Mouse (Mus musculus): ENCODE data around the gene Olfr1413.

Olfr1413 gene

DNA sequence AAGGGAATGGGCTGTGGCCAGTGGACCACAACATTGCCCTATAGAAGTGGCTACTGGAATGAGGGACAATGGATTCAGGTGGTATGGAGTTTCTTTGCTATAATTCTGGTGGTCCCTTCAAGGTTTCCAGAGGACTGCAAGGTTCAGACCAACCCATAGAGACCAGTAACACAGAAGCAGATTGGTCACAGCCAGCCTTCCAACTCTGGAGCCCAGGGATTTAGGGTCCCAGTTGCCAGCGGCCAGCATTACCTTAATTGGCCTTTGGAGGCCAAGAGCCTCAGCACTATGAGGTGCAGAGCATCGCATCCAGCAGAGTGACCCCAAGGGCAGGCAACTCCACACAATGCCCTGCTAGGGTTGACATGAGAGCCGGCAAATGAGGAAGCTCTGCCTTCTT is at the start of gene Olfr1413:
Gene Olfr1413 (plus strand): TSS at position 301 of the 400 bp plus-strand sequence.
- no peak for TF ChIP-seq GATA4 (IDR thresholded peaks at IDR 0.05; ENCODE audit: insufficient replicate concordance, low read length)

DNA sequence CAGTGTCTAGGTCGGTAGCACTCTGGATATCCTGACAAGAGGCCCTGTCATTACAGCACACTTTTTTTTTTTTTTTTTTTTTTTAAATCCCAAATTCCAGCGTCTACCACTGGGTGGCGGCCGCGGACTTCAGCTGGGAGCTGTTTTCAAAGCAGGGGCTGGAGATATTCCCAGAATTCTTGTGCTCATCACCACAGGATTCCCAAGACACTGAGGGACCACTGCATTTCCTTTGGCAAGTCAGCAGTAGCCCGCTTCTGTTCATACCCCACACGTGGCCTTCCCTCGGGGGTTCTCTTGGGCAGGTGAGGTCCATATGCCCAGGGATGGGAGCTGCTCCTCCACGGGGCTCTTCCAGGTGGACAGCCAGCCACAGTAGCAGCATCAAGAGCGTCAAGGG is 49.7 kb upstream of the Olfr1413 start:
- TF ChIP-seq GATA4 (IDR thresholded peaks at IDR 0.05; ENCODE audit: insufficient replicate concordance, low read length): no peak

DNA sequence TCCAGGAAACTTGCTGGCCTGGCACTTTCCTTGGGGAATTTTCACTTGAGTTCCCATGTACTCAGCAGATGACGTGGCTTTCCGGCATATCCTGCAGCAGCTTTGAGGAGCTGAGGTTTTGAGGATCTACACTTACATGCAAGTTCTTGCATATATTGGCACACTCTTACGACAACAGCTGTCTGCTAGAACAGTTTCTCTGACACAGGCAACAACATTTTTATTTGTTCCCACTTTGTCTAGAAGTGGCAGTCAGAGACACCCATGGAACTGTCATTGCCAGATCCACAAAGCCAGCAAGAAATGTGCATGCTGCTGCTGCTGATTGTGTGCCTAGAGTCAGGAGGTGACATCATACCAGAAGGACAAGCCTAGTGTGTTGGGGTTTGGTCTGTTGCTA is 47.4 kb upstream of the Olfr1413 start:
- TF ChIP-seq GATA4 (IDR thresholded peaks at IDR 0.05; ENCODE audit: insufficient replicate concordance, low read length): no peak

DNA sequence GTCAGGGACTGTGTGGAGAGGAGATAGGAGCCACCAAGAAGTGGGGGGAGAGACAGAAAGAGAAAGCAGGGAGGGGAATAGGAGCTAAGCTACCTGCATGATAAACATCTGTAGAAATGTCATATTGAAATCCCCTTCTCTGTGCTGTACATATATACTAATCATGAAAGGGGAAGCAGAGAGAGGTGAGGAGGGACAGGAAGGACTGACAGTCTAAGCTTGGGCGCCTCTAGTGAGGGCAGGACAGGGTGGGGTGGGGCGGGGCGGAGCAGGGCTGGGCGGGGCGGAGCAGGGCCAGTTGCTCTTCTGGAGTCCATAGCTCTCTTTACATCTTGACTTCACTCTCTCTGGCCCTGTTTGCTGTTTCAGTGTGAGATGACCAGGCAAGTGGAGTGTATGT is 34.1 kb upstream of the Olfr1413 start:
- no peak for TF ChIP-seq GATA4 (IDR thresholded peaks at IDR 0.05; ENCODE audit: insufficient replicate concordance, low read length)

DNA sequence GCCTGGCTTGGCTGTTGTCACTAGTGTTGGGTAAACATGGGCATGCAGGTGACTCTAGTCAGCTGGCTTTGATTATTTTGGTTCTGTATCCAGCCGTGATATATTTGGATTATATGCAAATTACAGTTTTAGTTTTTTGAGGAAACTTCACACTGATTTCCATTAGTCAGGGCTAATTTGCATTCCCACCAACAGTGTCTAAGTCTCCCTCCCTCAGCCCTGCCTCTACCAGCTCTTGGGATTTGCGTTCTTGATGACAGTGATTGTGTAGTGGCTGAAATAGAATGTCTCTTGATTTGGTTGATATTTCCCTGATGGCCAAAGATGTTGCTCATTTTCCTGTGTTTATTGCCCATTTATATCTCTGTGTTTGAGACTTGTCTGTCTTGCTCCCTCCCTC is 32.1 kb upstream of the Olfr1413 start:
- TF ChIP-seq GATA4 (IDR thresholded peaks at IDR 0.05; ENCODE audit: insufficient replicate concordance, low read length): no peak

DNA sequence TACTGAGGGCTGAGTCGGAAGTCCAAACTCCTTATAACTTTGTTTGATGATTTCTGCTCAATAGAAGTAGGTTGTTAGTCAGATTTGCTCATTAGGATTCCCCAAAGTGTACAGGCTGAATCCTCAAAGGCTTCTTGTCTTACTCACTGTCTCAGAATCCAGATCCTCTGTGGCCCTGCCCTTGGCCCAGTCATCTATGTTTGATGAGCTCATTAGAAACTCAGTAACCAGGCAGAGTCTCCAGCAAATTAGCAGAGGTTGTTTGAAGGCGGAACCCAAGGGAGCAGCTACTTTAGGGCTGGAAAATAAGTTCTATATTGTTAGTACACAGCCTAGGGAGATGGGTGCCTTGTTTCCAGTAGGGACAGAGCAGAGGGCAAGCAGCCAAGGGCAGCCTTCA is 25.2 kb upstream of the Olfr1413 start:
- no peak for TF ChIP-seq GATA4 (IDR thresholded peaks at IDR 0.05; ENCODE audit: insufficient replicate concordance, low read length)

DNA sequence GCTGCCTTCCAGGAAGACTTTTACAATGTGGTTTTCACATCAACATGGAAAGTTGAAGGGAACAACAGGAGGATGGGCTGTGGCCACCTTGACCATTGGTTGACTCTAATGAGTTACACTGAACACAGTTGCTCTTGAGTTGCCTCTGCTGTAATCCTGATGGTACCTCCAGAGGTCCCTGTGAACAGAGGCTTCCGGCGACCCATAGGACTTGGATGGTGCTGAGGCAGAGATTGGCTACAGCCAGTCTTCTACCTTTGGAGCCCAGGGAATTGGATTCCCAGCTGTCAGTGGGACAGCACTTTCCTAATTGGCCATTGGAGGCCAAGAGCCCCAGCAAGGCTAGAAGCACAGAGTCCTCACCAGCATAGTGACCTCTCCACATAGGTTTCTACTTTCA is 14.4 kb downstream of the Olfr1413 start, which contains the start of gene Olfr1412:
Gene Olfr1412 (plus strand): TSS at position 301 of the 400 bp plus-strand sequence.
- no peak for TF ChIP-seq GATA4 (IDR thresholded peaks at IDR 0.05; ENCODE audit: insufficient replicate concordance, low read length)

DNA sequence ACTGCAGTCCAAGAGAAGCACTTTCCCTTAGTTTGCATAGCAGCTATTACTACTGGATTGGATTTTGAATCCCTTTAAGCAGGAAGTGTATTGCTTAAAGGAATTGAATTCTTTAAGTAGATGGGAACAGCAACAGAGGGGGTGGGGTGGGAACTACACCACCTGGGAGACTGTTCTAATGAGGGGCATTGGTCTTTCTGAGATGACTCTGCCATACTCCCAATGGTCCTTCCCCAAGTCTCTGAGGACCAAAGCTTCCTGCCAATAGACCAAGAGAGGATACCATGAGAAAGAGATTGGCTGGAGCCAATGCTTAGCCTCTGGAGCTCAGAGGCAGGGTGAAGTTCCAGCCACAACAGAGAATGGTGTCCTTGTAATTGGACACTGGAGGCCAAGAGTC is 23.0 kb downstream of the Olfr1413 start, which contains the start of gene Olfr1411:
Gene Olfr1411 (plus strand): TSS at position 301 of the 400 bp plus-strand sequence.
- TF ChIP-seq GATA4 (IDR thresholded peaks at IDR 0.05; ENCODE audit: insufficient replicate concordance, low read length): no peak

DNA sequence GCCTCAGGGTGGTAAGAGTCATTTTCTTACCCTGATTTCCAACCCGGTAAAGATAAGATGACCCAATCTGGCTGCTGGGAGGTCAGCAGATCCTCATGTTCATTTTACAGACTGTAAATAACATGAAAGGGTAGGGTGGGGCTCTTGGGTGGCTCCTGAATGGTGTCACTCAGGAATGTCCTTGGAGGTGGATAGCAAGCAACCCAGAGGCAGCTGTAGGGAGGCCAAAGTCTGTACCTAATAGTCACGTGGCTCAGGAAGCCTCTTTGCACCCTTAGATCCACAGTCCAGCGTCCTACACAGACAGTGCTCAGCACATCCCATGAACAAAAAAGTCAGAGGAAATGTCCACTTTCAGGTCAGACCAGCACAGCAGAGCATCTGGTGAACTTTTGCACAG is 24.9 kb downstream of the Olfr1413 start:
- no peak for TF ChIP-seq GATA4 (IDR thresholded peaks at IDR 0.05; ENCODE audit: insufficient replicate concordance, low read length)

DNA sequence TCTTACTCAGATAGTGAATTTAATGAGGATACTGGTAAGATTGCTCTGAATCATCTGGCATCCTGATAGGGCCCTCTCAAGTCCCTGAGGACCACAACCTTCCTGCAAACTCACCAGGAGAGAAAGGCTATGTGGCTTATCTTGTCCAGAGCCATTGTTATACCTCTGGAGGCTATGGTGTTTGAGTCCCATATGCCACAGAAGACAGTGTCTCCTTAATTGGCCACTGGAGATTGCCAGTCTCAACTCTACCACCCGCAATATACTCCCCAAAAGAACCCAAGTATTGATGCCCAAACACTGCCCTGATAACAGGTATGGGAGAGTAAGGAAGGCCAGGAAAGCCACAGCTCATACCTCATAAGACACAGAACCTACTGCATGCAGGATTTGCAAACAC is 34.4 kb downstream of the Olfr1413 start, which contains the start of gene Olfr1410:
Gene Olfr1410 (plus strand): TSS at position 301 of the 400 bp plus-strand sequence.
- TF ChIP-seq GATA4 (IDR thresholded peaks at IDR 0.05; ENCODE audit: insufficient replicate concordance, low read length): no peak

DNA sequence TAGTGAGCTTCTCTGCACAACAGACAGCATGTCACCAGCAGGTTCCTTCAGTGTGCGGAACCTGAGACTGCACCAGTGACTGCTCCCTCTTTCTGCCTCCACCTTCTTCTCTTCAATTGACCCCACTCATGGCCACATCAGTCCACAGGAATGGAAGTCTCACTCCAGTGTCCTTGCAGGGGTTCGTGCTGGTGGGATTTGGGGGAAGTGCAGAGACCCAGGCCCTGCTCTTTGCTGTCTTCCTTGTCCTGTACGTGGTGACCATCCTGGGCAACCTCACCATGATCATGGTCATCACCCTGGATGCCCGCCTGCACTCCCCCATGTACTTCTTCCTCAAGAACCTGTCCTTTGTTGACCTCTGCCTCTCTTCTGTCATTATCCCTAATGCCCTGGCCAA is 36.6 kb downstream of the Olfr1413 start:
- TF ChIP-seq GATA4 (IDR thresholded peaks at IDR 0.05; ENCODE audit: insufficient replicate concordance, low read length): no peak

DNA sequence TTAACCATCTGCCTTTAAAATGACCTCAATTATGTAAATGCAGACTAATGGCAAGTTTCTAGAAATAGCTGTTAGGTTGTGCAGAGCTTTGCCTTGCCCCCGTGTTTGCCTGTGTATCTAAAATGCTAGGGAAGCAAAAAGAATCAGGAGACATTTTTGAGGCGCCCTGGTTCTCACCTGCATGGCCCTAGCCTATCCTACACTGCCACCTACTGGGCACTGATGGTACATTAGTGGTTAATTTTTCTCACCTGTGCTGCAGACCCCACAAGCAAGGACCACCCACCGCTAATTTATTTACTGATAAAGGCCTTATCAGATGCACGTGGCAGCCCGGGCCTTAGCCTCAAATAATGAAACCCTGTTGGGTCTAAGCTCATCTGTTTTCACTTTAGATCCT is 39.9 kb downstream of the Olfr1413 start:
- no peak for TF ChIP-seq GATA4 (IDR thresholded peaks at IDR 0.05; ENCODE audit: insufficient replicate concordance, low read length)

DNA sequence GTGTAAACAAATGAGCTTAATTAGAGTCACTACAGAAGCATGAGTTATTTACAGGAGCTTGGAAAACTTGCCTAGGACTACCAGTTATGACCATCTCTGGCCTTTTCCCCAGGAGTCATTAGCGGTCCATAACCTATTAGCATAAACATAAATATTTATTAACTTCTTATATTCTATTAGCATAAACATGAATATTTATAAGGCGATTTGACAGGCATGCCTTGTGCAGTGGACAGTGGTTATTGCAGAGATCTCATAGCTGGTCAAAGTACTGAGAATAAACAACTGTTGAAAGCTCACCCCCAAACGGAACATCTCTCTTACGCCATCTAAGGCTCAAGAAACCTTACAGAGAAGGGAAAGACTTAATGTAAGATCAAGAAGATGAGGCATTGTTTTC is 42.1 kb downstream of the Olfr1413 start:
- no peak for TF ChIP-seq GATA4 (IDR thresholded peaks at IDR 0.05; ENCODE audit: insufficient replicate concordance, low read length)

DNA sequence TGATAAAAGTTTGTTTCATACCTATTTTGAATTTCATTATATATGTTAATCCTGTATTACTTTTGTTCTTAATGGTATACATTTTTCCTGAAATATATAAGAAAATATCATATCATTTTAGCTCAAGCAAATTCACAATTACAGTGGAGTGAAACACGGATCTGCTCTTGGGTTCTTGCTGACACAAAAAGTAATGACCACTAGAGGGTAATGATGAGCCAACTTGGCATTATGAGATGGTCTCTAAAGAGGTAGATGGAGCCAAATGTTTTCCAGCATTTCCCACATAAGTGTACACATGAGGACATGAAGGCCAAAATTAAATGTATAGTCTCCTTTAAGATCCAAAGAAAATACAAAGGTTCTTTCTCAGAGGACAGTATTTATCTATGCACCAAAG is 43.4 kb downstream of the Olfr1413 start:
- no peak for TF ChIP-seq GATA4 (IDR thresholded peaks at IDR 0.05; ENCODE audit: insufficient replicate concordance, low read length)

DNA sequence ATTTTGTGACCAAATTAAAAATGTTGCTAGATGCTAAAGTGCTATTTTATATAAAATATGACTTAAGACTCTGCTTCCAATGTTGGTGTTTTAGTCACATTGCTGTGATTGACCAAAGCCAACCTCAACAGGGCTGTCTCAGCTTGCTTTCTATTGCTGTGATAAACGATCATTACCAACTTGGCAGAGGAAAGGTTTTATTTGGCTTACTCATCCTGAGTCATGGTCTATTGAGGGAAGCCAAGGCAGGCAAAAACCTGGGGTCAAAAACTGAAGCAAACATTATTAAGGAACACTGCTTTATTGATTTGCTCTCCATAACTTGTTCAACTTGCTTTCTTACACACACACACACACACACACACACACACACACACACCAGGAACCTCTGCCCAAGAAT is 44.9 kb downstream of the Olfr1413 start:
- TF ChIP-seq GATA4 (IDR thresholded peaks at IDR 0.05; ENCODE audit: insufficient replicate concordance, low read length): no peak

DNA sequence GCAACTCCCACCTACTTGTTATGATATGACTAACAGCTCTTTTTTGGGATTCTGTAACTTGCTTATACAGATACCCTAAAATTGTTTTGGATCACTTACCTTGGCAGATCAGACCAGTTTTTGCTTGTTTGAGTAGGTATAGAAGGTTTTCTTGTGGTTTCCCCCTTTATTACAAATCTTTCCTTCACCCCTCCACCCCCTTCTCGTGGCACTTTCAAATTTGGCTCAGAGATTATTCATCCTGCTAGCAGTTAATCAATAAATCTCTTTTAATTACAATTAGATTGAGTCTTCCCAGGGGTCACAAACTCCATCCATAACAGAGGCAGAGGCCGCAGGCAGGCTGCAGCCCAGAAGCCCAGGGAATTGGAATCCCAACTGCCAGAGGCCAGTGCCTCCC is 46.4 kb downstream of the Olfr1413 start, which contains the start of gene Olfr12:
Gene Olfr12 (plus strand): TSS at position 301 of the 400 bp plus-strand sequence.
- TF ChIP-seq GATA4 (IDR thresholded peaks at IDR 0.05; ENCODE audit: insufficient replicate concordance, low read length): no peak

DNA sequence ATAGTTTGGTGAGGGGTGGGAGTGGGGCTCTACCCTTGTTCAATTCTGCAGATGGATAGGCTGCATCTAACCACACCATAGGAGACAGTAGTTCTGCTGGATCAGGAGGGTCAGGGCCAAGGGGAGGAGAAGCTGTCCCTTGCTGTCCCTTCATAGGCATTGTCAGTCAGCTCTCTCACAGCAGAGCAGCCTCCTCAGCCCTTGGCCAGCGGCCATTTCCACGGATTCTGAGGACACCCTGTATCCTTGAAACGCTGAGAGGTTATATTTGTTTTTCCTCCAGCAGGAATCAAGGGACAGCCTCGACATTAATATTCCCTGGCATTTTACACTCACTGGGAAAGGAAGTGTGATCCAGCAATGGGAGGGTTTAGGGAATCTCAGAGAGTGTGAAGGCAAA is 47.2 kb downstream of the Olfr1413 start:
- TF ChIP-seq GATA4 (IDR thresholded peaks at IDR 0.05; ENCODE audit: insufficient replicate concordance, low read length): no peak

All from liver, adult (tissue).